Mouse (Mus musculus) thymus, postnatal 0 days (tissue): ENCODE measurements around the gene Parvb. TPM values are rescaled to one million over a fixed set of nuclear protein-coding genes. Genes with fewer than 3 reads are reported as not detected.
"Not testable (repeated sequence)": the region's sequence is repeated elsewhere in the genome, so short reads cannot be mapped to it uniquely, and the experiment has no call there.

Source experiments
- DNase-seq: peaks from one replicate; pipeline ENCODE4 v3.0.0-alpha.2; 2015; ENCODE audit warnings: low spot score
- polyA plus RNA-seq: library from polyadenylated mRNA; unstranded; fragments of >200 nt; fragmentation: Nextera tagmentation; extraction: Ambion mirVana; gene quantifications from 2 replicates; pipeline ENCODE4 v1.2.1, GENCODE M21; 2015

Gene Parvb
- polyA plus RNA-seq, 1 experiment from 2014 or later = 3.1 TPM

GRCm38 (mm10) chr15:84288953-84289352 lies 57.1 kb downstream of the Parvb start:
- not testable (repeated sequence) for DNase-seq

- no peak for DNase-seq
Measured at GRCm38 (mm10) chr15:84291097-84291496, 59.3 kb downstream of the Parvb start.

GRCm38 (mm10) chr15:84293590-84293989 lies 61.7 kb downstream of the Parvb start:
- no peak for DNase-seq

- no peak for DNase-seq
Measured at GRCm38 (mm10) chr15:84294391-84294790, 62.5 kb downstream of the Parvb start.

GRCm38 (mm10) chr15:84295225-84295624 lies 63.4 kb downstream of the Parvb start:
- no peak for DNase-seq

GRCm38 (mm10) chr15:84297454-84297853 lies 65.6 kb downstream of the Parvb start:
- no peak for DNase-seq

GRCm38 (mm10) chr15:84298804-84299370 lies 67.0 kb downstream of the Parvb start:
- no peak for DNase-seq

GRCm38 (mm10) chr15:84299662-84300333 lies 68.0 kb downstream of the Parvb start:
- no peak for DNase-seq

GRCm38 (mm10) chr15:84300591-84300990 lies 68.7 kb downstream of the Parvb start:
- DNase-seq = no peak

- DNase-seq = no peak
Measured at GRCm38 (mm10) chr15:84301026-84301425, 69.2 kb downstream of the Parvb start.

GRCm38 (mm10) chr15:84301641-84302420 lies 70.0 kb downstream of the Parvb start:
- DNase-seq = no peak

- DNase-seq = no peak
Measured at GRCm38 (mm10) chr15:84303264-84303663, 71.4 kb downstream of the Parvb start.

GRCm38 (mm10) chr15:84305333-84305732 lies 73.5 kb downstream of the Parvb start:
- no peak for DNase-seq

- DNase-seq = no peak
Measured at GRCm38 (mm10) chr15:84310271-84310670, 78.4 kb downstream of the Parvb start.

GRCm38 (mm10) chr15:84311295-84312085 lies 79.6 kb downstream of the Parvb start:
- no peak for DNase-seq

- DNase-seq = no peak
Measured at GRCm38 (mm10) chr15:84312878-84313565, 81.2 kb downstream of the Parvb start.

GRCm38 (mm10) chr15:84313566-84313878 lies 81.7 kb downstream of the Parvb start:
- DNase-seq = peak; percentile 86

GRCm38 (mm10) chr15:84314420-84315080 lies 82.7 kb downstream of the Parvb start:
- no peak for DNase-seq

GRCm38 (mm10) chr15:84315276-84316046 lies 83.6 kb downstream of the Parvb start:
- peak; percentile 73 for DNase-seq

- DNase-seq = no peak
Measured at GRCm38 (mm10) chr15:84319393-84319792, 87.5 kb downstream of the Parvb start.
